Mouse (Mus musculus) neural tube, embryonic 13.5 days (tissue): ENCODE data around the gene Fam32a. TPM values are rescaled to one million over a fixed set of nuclear protein-coding genes. Genes with fewer than 3 reads are reported as not detected.

Experiments
- ATAC-seq: fragments of 200-750 bp; cut with Nextera tagmentation; 2 replicates; pipeline ENCODE4 v1.8.0; 2017; ENCODE audit warnings: low read depth, mild to moderate bottlenecking, moderate TSS enrichment, moderate library complexity
- H3K27ac ChIP-seq: fragments of 300-500 bp; sonication (generic); replicated peaks from 2 replicates; pipeline ENCODE4 v1.5.1; 2015; ENCODE audit warnings: moderate library complexity, mild to moderate bottlenecking, inconsistent platforms
- H3K27me3 ChIP-seq: fragments of 300-500 bp; sonication (generic); 2 replicates; pipeline ENCODE4 v1.6.1; 2015; ENCODE audit warnings: mild to moderate bottlenecking, inconsistent platforms
- H3K36me3 ChIP-seq: fragments of 300-500 bp; sonication (generic); 2 replicates; pipeline ENCODE4 v1.6.1; 2015; ENCODE audit warnings: mild to moderate bottlenecking, inconsistent platforms
- H3K4me1 ChIP-seq: fragments of 300-500 bp; sonication (generic); replicated peaks from 2 replicates; pipeline ENCODE4 v1.6.1; 2015; ENCODE audit warnings: inconsistent platforms
- H3K4me2 ChIP-seq: fragments of 300-500 bp; sonication (generic); 2 replicates; pipeline ENCODE4 v1.6.1; 2015; ENCODE audit warnings: inconsistent platforms, mild to moderate bottlenecking, moderate library complexity
- H3K4me3 ChIP-seq: fragments of 300-500 bp; sonication (generic); 2 replicates; pipeline ENCODE4 v1.5.1; 2015; ENCODE audit warnings: mild to moderate bottlenecking, inconsistent platforms
- H3K9ac ChIP-seq: fragments of 300-500 bp; sonication (generic); 2 replicates; pipeline ENCODE4 v1.6.1; 2015; ENCODE audit warnings: moderate library complexity, mild to moderate bottlenecking, inconsistent platforms
- H3K9me3 ChIP-seq: fragments of 300-500 bp; sonication (generic); 2 replicates; pipeline ENCODE4 v1.6.1; 2016; ENCODE audit warnings: inconsistent platforms
- WGBS: fragments of 180-500 bp; shearing (Covaris S2); methylation state at CpG from one replicate; pipeline ENCODE4 v1.1.7; 2015; 5-methylcytosine and 5-hydroxymethylcytosine counted together
- polyA plus RNA-seq: library from polyadenylated mRNA; unstranded; fragments of >200 nt; fragmentation: Nextera tagmentation; extraction: Ambion mirVana; gene quantifications from 2 replicates; pipeline ENCODE4 v1.2.1, GENCODE M21; 2015

Fam32a gene
- polyA plus RNA-seq, 1 experiment from 2014 or later, result 96.1 TPM

DNA sequence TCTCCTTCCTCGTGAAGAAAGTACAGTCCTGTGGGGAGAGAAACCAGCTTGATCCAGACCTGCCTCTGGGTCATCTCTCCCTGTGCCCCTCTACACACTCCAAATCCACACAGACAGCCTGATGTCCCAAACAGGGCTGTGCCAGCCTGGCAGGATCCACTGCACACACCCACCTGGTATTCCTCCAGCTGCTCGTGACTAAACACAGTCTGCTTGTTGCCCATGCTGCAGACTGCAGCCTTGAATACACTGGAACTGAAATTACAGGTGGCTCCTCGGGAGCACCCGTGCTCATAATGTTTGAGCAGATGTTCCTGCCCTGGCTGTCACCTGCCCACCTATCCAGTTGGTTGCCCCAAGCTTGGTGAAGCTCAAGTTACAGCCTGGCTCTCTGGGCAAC, 6.8 kb upstream of the Fam32a start, which contains the start of gene Cib3:
Gene Cib3 (minus strand): TSS at position 87 of the 400 bp plus-strand sequence.
- no peaks in the 10 kb centered on the region for H3K4me1 ChIP-seq
- no peak within 1 kb of the TSS for H3K27ac ChIP-seq
- no peak for ATAC-seq
- H3K4me2 ChIP-seq, result no peak within 1 kb of the TSS
- no peaks in the 10 kb centered on the region for H3K36me3 ChIP-seq
- no peak within 1 kb of the TSS for H3K4me3 ChIP-seq
- WGBS, result 61% methylated on average over 4 of the region's 4 CpGs
- H3K9ac ChIP-seq, result no peak within 1 kb of the TSS
- H3K27me3 ChIP-seq, result peaks cover 31% of the 10 kb centered on the region
- no peaks in the 10 kb centered on the region for H3K9me3 ChIP-seq

DNA sequence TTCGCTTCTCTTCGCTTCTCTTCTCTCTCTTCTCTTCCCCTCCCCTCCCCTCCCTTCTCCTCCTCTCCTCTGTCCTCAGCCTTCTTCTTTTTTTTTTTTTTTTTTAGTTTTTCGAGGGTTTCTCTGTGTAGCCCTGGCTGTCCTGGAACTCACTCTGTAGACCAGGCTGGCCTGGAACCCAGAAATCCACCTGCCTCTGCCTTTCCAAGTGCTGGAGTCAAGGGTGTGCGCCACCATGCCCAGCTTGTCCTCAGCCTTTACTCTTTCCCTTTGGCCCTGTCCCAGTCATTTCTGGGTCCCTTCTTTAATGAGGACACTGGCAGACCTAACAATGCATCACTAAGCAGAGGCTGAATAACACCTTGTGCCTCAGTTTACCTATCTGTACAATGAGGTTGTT, 6.0 kb upstream of the Fam32a start, which contains the start of gene Gm11034:
Gene Gm11034 (minus strand): TSS at position 101 of the 400 bp plus-strand sequence.
- no peak within 1 kb of the TSS for H3K9ac ChIP-seq
- no peaks in the 10 kb centered on the region for H3K4me1 ChIP-seq
- no peak within 1 kb of the TSS for H3K27ac ChIP-seq
- H3K4me2 ChIP-seq, result no peak within 1 kb of the TSS
- no peaks in the 10 kb centered on the region for H3K36me3 ChIP-seq
- no peak within 1 kb of the TSS for H3K4me3 ChIP-seq
- WGBS, result 77% methylated on average over 4 of the region's 4 CpGs
- H3K9me3 ChIP-seq, result no peaks in the 10 kb centered on the region
- peaks cover 36% of the 10 kb centered on the region for H3K27me3 ChIP-seq
- ATAC-seq, result no peak

DNA sequence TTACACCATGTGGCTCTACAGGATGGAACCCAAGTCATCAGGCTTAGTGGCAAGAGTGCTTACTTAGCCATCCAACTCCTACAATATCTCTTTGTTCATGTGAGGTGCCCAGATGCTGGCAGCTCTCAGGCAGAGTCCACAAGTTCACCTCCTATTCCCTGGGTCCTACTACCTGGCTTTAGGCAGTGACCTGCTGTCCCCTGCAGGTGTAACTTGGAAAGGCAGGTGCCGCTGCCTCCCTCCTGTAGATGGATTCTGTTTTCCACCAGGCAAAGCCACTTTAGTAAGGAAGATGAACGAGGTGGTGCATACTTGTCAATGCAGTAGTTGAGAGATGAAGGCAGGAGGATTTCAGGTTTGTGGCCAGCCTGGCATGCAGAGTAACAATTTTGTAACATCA, 4.5 kb upstream of the Fam32a start:
- no peak for ATAC-seq
- H3K9ac ChIP-seq, result no peak overlapping the region
- H3K36me3 ChIP-seq, result no peaks in the 10 kb centered on the region
- no peak overlapping the region for H3K4me3 ChIP-seq
- H3K9me3 ChIP-seq, result no peaks in the 10 kb centered on the region
- no peaks in the 10 kb centered on the region for H3K4me1 ChIP-seq
- H3K27ac ChIP-seq, result no peak overlapping the region
- peaks cover 36% of the 10 kb centered on the region for H3K27me3 ChIP-seq
- H3K4me2 ChIP-seq, result no peak overlapping the region
- WGBS, result 35% methylated on average over 2 of the region's 2 CpGs

DNA sequence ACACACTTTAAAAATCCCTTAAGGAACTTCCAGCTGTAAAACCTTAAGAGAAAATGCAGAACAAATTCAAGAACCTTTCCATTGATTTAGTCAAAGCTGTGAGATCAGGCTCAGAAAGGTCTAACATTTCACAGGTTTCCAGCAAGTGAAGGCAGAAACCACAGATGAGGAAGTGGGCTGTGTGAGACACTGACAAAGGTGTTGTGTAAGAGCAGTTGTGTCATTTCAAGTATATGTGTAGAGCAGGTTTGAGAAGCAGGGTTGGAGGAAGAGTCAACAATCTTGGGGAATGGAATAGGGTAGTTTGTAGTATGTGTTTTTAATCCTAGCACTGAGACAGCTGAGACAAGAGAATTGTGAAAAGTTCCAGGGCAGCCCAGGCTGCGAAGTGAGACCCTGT, 3.7 kb upstream of the Fam32a start:
- H3K4me1 ChIP-seq, result peaks cover 8% of the 10 kb centered on the region
- 44% methylated on average over 1 of the region's 1 CpGs for WGBS
- peaks cover 1% of the 10 kb centered on the region; the same call in 1 of the 2 replicates for H3K36me3 ChIP-seq
- H3K9ac ChIP-seq, result no peak overlapping the region
- no peaks in the 10 kb centered on the region for H3K9me3 ChIP-seq
- ATAC-seq, result no peak
- H3K27ac ChIP-seq, result no peak overlapping the region
- no peak overlapping the region for H3K4me3 ChIP-seq
- no peak overlapping the region for H3K4me2 ChIP-seq
- H3K27me3 ChIP-seq, result peaks cover 36% of the 10 kb centered on the region

DNA sequence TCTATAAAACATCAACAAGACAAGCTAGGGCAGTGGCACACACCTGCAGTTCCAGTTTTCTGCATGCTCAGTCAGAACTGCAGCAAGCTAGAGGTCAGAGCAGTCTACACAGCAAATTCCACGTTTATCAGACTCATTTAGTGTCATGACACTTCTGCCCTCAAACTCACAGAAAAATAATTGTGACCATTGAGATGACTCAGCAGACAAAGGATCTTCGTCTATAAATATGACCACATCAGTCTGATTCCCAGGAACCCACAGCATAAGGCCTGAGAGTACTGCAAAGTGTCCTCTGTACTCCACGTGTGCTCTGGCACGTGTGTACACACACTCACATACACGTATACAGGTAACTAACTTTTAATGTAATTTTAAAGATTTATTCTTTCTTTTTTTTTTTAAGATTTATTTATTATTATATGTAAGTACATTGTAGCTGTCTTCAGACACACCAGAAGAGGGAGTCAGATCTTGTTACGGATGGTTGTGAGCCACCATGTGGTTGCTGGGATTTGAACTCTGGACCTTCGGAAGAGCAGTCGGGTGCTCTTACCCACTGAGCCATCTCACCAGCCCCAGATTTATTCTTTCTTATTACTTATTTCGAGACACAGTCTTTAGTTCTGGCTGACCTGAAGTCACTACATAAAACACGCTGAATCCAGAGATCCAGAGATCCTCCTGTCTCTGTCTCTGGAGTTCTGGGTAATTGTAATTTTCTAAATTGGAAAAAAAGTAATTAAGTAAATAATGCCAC, 569 bp upstream of the Fam32a start:
- peaks cover 36% of the 10 kb centered on the region for H3K27me3 ChIP-seq
- 85% methylated on average over 10 of the region's 10 CpGs for WGBS
- peak; percentile 41 for ATAC-seq

DNA sequence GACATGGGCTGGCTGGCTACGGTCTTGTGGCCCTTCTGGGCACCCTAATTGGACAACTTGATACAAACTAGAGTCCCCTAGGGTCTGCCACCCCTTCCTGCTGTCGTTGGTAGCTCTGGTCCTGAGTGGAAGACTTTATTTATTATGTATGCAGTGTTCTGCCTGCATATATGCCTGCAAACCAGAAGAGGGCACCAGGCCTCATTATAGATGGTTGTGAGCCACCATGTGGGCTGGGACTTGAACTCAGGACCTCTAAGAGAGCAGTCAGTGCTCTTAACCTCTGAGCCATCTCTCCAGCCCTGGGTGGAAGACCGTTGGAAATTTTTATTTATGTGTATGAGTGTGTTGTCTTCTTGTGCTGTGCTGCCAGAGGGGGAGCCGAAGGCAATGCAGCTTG, 1.2 kb downstream of the Fam32a start:
- Histone ChIP-seq H3K4me1 (peaks cover 15% of the 10 kb centered on the region), H3K36me3 (peaks cover 35% of the 10 kb centered on the region), H3K9ac (peak overlapping the region; percentile 80; the same call in 1 of the 2 replicates), H3K27me3 (peaks cover 21% of the 10 kb centered on the region), H3K27ac (no peak overlapping the region), H3K9me3 (no peaks in the 10 kb centered on the region), H3K4me2 (peak overlapping the region; percentile 90), H3K4me3 (peak overlapping the region; percentile 75)
- no peak for ATAC-seq
- WGBS, result 88% methylated on average over 4 of the region's 4 CpGs

More for the DNA sequence above, 569 bp upstream of the Fam32a start:
- H3K9me3 ChIP-seq, result no peaks in the 10 kb centered on the region
- no peak overlapping the region for H3K9ac ChIP-seq
- peak overlapping the region; percentile 75 for H3K4me3 ChIP-seq
- no peak overlapping the region; the same call in 1 of the 2 replicates for H3K27ac ChIP-seq
- H3K4me2 ChIP-seq, result peak overlapping the region; percentile 90
- peaks cover 15% of the 10 kb centered on the region for H3K4me1 ChIP-seq
- peaks cover 31% of the 10 kb centered on the region for H3K36me3 ChIP-seq

DNA sequence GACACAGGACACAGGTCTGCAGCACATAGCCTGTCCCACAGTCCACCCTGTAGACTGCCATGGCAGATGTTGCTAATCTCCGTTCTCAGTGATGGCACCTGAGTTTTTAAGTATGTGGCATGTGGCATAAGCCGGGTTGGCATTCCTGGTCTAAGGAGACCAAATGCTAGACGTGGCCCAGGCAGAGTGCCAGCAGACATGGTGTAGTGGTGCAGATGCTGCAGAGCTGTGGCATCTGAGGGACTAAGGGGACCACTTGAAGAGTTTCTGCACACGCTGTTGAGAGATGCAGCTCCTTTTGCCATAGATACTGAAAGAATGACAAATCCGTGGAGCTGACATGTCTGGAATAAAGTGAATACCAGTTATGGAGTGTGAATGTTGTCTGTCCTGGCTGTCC, 3.1 kb downstream of the Fam32a start:
- peaks cover 6% of the 10 kb centered on the region for H3K27me3 ChIP-seq
- H3K4me1 ChIP-seq, result peaks cover 15% of the 10 kb centered on the region
- peaks cover 35% of the 10 kb centered on the region for H3K36me3 ChIP-seq
- H3K27ac ChIP-seq, result no peak overlapping the region
- no peak overlapping the region for H3K4me3 ChIP-seq
- 91% methylated on average over 5 of the region's 5 CpGs for WGBS
- H3K4me2 ChIP-seq, result no peak overlapping the region
- ATAC-seq, result no peak
- no peaks in the 10 kb centered on the region for H3K9me3 ChIP-seq
- H3K9ac ChIP-seq, result no peak overlapping the region

DNA sequence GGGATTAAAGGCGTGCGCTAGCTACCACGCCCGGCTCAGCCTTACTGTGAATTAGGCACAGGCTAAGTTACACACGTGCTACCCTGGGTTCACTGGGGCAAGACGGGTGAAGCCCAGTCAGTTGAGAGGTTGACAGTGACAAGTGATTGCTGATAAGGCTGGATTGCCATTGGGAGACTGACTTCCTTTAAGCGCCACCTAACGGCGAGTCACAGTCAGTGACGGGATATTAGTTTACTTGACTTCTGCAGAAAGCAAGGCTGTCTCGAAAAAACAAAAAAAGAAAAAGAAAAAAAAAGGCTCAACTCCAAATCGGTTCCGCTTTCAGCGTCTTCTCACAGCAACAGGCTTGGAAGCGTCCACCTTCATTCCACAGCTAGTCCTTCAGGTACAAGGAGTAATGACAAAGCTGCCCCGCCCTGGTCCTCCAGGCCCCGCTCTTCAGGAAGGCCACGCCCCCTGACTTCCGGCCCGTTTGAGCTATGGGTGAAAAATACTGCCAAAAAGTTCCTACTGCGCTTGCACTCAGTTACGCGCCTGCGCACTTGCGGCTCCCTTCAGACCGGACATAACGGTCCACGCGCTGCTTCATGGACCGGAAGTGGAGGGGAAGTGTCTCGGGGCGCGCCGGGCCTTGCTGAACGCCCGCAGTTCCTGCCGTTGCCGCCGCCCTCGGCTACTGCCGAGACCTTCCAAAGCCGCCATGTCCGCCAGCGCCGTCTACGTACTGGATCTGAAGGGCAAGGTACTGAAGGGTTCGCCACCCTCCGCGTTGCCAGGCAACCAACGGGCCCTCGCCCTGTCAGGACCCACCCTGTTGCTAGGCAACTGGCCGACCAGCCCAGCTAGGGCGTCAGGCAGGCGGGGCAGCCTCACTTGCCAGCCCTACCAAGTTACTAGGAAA, 20.2 kb downstream of the Fam32a start, which contains the start of gene Ap1m1:
Gene Ap1m1 (plus strand): TSS at position 520 of the 904 bp plus-strand sequence.
- H3K4me3 ChIP-seq, result peak within 1 kb of the TSS; percentile 65
- peaks cover 20% of the 10 kb centered on the region; the same call in 1 of the 2 replicates for H3K36me3 ChIP-seq
- H3K4me2 ChIP-seq, result peak within 1 kb of the TSS; percentile 89
- ATAC-seq, result peak; percentile 96
- H3K9ac ChIP-seq, result peak within 1 kb of the TSS; percentile 75
- no peaks in the 10 kb centered on the region for H3K9me3 ChIP-seq
- H3K27ac ChIP-seq, result peak within 1 kb of the TSS; percentile 95
- under 1% methylated on average over 54 of the region's 54 CpGs for WGBS
- H3K27me3 ChIP-seq, result no peaks in the 10 kb centered on the region
- peaks cover 23% of the 10 kb centered on the region for H3K4me1 ChIP-seq

DNA sequence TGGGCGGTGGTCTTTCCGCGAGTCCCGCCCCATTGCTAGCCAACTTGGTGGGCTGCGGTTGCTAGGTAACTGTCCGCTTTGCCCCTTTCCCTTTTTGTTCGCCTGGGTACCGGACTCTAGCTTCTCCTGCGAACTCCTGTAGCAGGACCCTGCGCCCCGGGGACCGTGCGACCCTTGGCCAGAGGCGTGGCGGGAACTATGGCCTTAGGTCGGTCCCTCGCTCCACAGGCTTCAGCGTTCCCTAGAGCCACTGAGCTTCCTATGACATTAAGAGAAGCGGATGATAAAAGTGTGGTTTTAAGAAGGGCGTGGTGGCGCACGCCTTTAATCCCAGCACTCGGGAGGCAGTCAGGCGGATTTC, 20.9 kb downstream of the Fam32a start:
- ATAC-seq, result no peak; the same call in 1 of the 2 replicates
- no peaks in the 10 kb centered on the region for H3K9me3 ChIP-seq
- H3K4me1 ChIP-seq, result peaks cover 23% of the 10 kb centered on the region

DNA sequence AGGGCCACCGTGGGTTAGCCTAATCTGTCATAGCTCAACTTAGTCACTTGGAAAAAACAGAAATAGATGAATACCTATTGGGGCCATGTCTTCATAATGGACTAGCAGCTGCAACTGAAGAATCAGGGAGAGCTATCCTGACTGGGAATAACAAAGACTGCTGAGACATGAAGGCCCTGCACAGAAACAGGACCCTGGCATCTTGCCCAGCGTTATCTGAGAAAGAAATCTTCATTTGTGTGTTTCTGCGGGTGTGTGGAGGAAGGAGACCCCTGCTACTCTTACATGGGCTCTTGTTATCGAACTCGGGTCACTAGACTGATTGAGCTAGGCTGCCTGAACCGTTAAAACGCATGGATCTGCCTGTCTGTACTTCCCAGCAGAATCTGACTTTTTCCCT, 21.4 kb downstream of the Fam32a start:
- no peaks in the 10 kb centered on the region for H3K9me3 ChIP-seq
- WGBS, result 55% methylated on average over 7 of the region's 7 CpGs
- H3K36me3 ChIP-seq, result peaks cover 31% of the 10 kb centered on the region
- ATAC-seq, result no peak
- peak overlapping the region; percentile 89 for H3K4me2 ChIP-seq
- H3K27ac ChIP-seq, result peak overlapping the region; percentile 95
- no peaks in the 10 kb centered on the region for H3K27me3 ChIP-seq
- peak overlapping the region; percentile 75 for H3K9ac ChIP-seq
- H3K4me3 ChIP-seq, result peak overlapping the region; percentile 65
- peaks cover 23% of the 10 kb centered on the region for H3K4me1 ChIP-seq

More for the DNA sequence above, 20.9 kb downstream of the Fam32a start:
- Histone ChIP-seq H3K36me3 (peaks cover 26% of the 10 kb centered on the region; the same call in 1 of the 2 replicates), H3K27me3 (no peaks in the 10 kb centered on the region), H3K4me2 (peak overlapping the region; percentile 89), H3K4me3 (peak overlapping the region; percentile 65), H3K27ac (peak overlapping the region; percentile 95), H3K9ac (peak overlapping the region; percentile 75)
- under 1% methylated on average over 24 of the region's 24 CpGs for WGBS

DNA sequence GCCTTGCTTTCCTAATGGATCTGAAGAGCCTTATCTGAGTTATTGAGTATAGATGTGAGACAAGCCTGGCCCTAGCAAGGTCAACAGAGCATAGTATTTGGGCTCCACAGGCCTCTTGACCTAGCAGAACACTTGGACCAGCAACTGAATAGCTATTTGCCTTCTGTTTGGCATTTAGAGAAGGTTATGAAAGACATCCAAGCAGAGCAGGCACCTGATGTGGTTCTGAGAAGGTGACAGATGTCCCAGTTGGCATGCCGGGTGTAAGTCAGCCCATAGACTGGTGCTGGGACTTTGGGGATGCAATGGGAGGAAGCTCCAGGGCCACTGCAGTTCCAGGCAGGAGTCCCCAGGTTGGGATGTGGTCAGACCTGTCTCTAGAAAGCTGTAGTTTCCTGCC, 22.7 kb downstream of the Fam32a start:
- 97% methylated on average over 1 of the region's 1 CpGs for WGBS
- Histone ChIP-seq H3K9ac (no peak overlapping the region), H3K4me1 (peaks cover 23% of the 10 kb centered on the region), H3K9me3 (no peaks in the 10 kb centered on the region), H3K4me3 (no peak overlapping the region), H3K27me3 (no peaks in the 10 kb centered on the region), H3K4me2 (no peak overlapping the region), H3K27ac (no peak overlapping the region), H3K36me3 (peaks cover 44% of the 10 kb centered on the region)
- ATAC-seq, result no peak

DNA sequence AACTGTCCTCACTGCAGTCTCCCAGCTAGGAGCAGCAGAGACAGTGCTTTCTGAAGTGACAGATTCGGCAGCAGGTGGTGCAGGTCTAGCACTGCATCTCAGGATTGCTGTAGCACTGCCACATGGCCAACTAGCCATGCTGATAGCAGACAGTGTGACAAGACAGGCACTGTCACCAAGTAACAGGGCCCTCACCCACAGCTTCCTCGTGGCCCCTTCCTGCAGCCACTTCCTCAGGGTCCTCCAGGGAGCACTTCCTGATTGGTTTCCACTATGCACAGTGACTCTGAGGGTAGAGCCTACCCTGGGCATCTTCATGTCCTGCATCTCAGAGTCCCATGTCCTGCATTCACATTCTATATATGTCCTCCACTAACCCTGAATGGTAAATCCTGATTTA, 25.1 kb downstream of the Fam32a start:
- Histone ChIP-seq H3K36me3 (peaks cover 58% of the 10 kb centered on the region), H3K4me1 (peaks cover 23% of the 10 kb centered on the region), H3K4me3 (no peak overlapping the region), H3K27ac (no peak overlapping the region), H3K27me3 (no peaks in the 10 kb centered on the region), H3K4me2 (no peak overlapping the region), H3K9me3 (no peaks in the 10 kb centered on the region), H3K9ac (no peak overlapping the region)
- ATAC-seq, result no peak
- WGBS, result 75% methylated on average over 2 of the region's 2 CpGs
